Mouse (Mus musculus): ENCODE results near the gene Pfpl.

The Pfpl gene

DNA sequence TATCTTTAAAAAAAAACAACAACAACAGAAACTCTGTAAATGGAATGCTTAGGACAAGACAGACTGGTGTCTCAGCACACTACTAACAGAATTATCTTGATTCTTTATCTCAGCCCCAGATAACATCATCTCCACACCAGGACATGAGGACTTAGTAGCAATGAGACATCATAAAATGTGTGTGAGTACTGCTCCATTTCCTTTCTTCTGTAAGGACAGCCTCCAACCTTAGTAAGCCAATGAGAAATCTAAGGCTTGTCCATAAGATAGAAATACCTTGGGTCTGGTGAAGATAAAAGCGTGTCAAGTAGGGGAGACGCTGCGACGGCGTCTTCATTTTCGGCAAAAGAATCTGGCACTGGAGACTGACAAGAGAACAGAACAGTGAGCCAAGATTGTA, at the start of gene Pfpl:
Gene Pfpl (plus strand): TSS at position 301 of the 400 bp plus-strand sequence.
- no peak for DNase-seq (ENCODE audit: low read depth, low spot score)

GRCm38 (mm10) chr19:12386979-12387378, 40.7 kb upstream of the Pfpl start, which contains the start of gene Olfr1440:
Olfr1440 (plus strand) TSS chr19:12387279.
- DNase-seq (ENCODE audit: low read depth, low spot score), result no peak

GRCm38 (mm10) chr19:12413737-12414136, 14.0 kb upstream of the Pfpl start:
- DNase-seq (ENCODE audit: low read depth, low spot score), result no peak

DNA sequence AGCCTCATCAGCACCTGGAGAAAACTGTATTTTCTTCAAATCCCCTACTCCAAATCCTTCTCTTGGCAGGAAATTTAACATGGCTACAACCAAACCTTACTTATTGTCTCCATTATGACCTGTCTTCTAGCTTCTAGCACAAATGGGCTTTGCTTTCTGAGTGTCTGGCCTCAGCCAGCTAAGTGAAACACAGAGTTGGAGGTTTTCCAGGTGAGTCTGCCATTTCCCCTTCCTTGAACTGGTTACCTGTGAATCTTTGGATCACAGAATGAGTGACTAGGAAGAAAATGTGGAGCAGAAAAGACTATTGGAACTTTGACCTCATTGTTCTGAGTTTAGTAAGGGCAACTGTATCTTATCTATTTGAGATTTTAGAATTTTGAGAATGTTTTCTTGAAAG, 10.3 kb upstream of the Pfpl start, which contains the start of gene Olfr1441:
Gene Olfr1441 (plus strand): TSS at position 73 of the 400 bp plus-strand sequence.
- no peak for DNase-seq (ENCODE audit: low read depth, low spot score)

- no peak for DNase-seq (ENCODE audit: low read depth, low spot score)
These were observed 9.4 kb upstream of the Pfpl start for GRCm38 (mm10) chr19:12418312-12418711.

DNA sequence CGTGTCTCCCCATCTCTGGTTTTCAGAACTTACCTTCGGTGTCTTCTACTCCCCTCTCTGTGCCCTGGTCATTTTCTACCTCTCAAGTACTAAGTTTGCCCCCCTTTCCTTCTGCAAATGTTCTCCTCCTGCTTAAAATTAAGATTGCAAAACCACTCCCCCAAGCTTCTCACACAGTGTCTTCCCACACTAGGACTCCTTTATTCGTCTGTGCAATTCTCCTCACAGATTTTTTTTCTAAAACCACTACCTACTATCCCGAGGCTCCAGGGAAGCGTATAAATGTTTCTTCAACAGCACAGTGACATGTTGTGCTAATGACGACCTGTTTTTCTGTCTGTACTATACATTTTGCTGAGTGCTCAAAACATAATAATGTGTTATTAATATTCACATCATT, 7.2 kb upstream of the Pfpl start:
- no peak for DNase-seq (ENCODE audit: low read depth, low spot score)

- no peak for DNase-seq (ENCODE audit: low read depth, low spot score)
These were observed 6.0 kb upstream of the Pfpl start for GRCm38 (mm10) chr19:12421680-12422079.

DNA sequence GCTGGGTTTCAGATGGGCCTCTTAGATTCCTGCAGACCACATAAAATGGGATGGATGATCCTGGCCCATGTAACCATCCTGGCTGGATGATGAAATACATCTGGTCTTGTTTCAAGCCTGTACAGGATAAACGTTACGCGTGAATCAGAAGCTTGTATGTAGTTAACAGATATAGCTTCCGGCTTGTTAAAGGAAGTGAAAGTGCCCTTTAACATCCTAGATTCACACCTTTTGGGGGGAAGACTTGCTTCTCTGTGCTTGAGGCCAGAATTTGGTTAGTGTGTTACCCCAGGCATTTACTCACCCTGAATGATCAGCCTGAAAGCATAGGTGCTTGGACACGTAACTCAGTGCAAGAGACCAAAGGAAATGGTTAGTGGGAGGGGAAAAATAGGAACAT, 604 bp upstream of the Pfpl start:
- DNase-seq (ENCODE audit: low read depth, low spot score), result no peak

DNA sequence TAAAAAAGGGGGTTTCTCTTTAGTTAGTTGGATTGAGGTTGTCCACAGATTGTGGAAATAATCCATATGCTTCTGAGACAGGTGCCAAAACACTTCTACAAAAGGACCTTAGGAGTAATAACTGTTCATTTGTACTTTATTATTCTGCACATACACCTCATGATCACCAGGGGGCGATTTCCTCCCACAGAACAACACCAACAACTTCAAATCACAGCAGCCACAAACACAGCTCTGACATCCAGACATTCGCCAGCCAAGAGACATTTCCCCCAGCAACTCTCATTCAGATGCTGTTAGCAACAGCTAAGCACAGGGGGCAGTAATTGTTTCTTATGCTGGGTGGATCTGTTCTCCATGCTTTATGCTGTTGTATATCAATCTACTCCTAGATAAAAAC, 5.3 kb downstream of the Pfpl start:
- DNase-seq (ENCODE audit: low read depth, low spot score), result no peak

GRCm38 (mm10) chr19:12435011-12435416, 7.3 kb downstream of the Pfpl start:
- DNase-seq (ENCODE audit: low read depth, low spot score), result no peak

- DNase-seq (ENCODE audit: low read depth, low spot score), result no peak
These were observed 8.2 kb downstream of the Pfpl start for GRCm38 (mm10) chr19:12435750-12436524.

GRCm38 (mm10) chr19:12439581-12439980, 11.9 kb downstream of the Pfpl start:
- no peak for DNase-seq (ENCODE audit: low read depth, low spot score)

- no peak for DNase-seq (ENCODE audit: low read depth, low spot score)
These were observed 12.5 kb downstream of the Pfpl start for GRCm38 (mm10) chr19:12440103-12440725.

GRCm38 (mm10) chr19:12442560-12442959, 14.9 kb downstream of the Pfpl start:
- DNase-seq (ENCODE audit: low read depth, low spot score), result no peak

GRCm38 (mm10) chr19:12445014-12445413, 17.3 kb downstream of the Pfpl start:
- DNase-seq (ENCODE audit: low read depth, low spot score), result no peak

- no peak for DNase-seq (ENCODE audit: low read depth, low spot score)
These were observed 29.8 kb downstream of the Pfpl start for GRCm38 (mm10) chr19:12457401-12458066.

DNA sequence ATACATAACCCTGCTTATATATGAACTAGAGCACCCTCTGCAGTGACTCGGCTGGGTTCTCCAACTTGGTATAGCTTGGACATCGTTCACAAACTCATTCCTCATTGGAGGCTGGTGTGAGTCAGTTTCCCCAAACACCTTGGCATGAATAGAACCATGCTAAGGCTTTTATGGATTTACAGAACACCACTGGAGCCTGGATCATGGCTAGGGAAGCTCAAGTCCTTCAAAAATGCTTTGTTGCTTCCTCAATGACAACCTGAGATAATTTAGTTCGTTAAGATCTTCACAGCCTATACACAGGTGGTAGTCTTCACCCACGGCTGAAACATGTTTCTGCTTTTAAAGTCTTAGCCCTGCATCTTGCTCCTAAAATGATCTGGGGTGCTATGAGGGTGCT, 31.8 kb downstream of the Pfpl start:
- DNase-seq (ENCODE audit: low read depth, low spot score), result no peak

- no peak for DNase-seq (ENCODE audit: low read depth, low spot score)
These were observed 32.9 kb downstream of the Pfpl start, which contains the start of gene Mpeg1 for GRCm38 (mm10) chr19:12460282-12461249. Mpeg1 (plus strand) TSS chr19:12460779.

DNA sequence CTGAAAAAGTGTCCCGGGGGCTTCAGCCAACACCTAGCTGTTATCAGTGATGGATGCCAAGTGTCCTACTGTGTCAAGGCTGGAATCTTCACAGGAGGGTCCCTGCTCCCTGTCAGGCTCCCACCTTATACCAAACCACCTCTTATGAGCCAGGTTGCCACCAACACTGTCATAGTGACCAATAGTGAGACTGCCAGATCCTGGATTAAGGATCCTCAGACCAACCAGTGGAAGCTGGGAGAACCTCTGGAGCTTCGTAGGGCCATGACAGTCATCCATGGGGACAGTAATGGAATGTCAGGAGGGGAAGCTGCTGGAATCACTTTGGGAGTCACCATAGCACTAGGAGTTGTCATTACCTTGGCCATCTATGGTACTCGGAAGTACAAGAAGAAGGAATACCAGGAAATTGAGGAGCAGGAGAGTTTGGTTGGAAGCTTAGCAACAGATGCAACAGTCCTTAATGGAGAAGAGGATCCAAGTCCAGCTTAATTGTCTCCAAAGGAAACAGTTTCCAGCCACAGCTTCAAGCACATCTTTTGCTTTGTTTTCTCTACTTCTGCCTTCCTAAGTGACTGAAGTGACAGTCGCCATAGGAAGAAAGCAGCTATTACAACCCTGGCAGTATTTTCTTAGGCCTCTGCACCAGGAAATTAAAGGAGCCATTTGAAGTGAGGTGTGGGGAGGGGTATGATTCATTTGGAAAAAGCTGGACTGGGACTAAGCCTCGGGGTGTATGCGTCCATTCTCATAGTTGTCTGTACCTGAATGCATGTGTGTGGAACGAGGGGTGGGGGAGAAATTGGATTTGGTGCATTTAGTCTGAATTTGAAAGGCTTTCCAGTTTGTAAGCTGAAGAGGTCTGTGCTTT, 35.4 kb downstream of the Pfpl start:
- DNase-seq (ENCODE audit: low read depth, low spot score), result no peak

DNA sequence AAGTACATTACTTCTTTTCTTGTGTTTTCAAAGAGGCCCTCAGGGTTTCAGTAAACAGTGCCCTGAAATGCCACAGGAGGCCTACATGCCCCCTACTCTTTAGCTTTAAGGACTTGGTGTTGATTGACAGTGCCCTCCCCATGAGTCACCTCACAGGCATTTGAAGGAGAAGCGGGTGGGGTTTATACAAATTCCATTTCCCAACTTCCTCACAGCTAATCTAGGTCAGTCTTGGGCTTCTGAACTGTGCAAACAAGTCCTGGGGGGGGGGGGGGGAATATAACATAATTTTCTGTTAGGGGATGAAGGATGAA, 36.0 kb downstream of the Pfpl start:
- DNase-seq (ENCODE audit: low read depth, low spot score), result no peak

DNA sequence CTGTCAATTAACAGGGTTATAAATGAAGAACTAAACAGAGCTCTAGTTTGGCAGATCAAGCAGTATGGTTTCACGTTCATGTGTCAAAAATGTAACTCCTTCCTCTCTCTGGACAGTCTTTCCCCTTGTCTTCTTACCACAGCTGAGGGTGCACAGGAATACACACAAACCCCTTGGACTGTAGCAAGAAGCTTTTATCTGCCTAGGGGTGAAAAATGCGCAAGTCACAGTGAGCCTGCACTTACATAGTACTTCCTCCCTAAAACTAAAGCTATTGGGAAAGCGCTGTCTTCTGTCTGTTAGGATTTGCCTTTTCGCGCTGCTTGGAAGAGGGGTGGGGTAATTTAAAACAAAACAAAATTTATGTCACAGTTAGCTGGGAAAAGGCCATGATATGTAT, 36.4 kb downstream of the Pfpl start:
- DNase-seq (ENCODE audit: low read depth, low spot score), result no peak

Data from c-Kit-negative CD71-positive TER-119-positive erythroid progenitor cells, embryonic 14.5 days (primary cell).